Mouse (Mus musculus) kidney, postnatal 10 days (tissue): ENCODE measurements around the gene Bpifb3.
A peak's percentile ranks its signal among the peaks of the same experiment; 100 is the strongest.

Experiments used
- DNase-seq: peaks from one replicate; pipeline ENCODE4 v3.0.0; 2021; ENCODE audit warnings: mixed read lengths

Gene Bpifb3

GRCm38 (mm10) chr2:153917930-153918329 is at the start of gene Bpifb3:
TSS of gene Bpifb3 (plus strand) at chr2:153918230.
- DNase-seq: no peak

DNA sequence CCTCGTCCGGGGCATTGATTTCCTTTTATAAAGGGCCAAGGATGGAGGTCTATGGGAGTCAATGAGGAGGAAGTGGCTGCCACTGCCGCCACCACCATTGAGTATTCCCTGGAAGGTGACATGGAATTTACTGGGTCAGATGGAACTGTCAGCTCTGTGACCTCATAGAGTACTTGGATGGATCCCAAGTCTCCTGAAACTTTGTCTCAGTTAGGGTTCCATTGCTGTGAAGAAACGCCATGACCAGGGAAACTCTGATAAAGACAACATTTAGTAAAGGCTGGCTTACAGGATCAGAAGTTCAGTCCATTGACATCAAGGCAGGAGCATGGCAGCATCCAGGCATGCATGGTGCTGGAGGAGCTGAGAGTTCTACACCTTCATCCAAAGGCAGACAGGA is 47.0 kb upstream of the Bpifb3 start, which contains the start of gene Sun5:
Gene Sun5 (minus strand): TSS at position 101 of the 400 bp plus-strand sequence.
- no peak for DNase-seq

DNA sequence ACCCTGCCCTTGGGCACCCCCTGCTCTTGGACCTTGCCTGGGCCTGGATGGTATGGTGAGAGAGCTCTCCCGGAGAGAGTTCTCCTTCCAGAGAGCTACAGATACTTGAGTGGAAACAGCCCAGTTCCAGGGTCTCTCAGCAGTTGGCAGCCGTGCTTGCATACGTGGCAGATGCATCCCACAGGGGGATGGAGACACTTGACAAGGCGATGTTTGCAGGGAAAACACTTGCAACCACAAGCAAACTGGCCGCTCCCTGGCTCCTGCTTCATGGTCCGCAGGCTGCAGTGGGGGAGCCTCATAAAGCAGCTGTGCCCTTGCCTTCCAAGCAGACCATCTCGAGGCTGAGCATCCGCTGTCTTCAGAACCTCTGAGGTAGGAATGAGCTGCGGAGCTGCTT is 43.3 kb upstream of the Bpifb3 start, which contains the start of gene Bpifb2:
Gene Bpifb2 (plus strand): TSS at position 301 of the 400 bp plus-strand sequence.
- no peak for DNase-seq

GRCm38 (mm10) chr2:153899111-153899510 is 18.9 kb upstream of the Bpifb3 start:
- no peak for DNase-seq

DNA sequence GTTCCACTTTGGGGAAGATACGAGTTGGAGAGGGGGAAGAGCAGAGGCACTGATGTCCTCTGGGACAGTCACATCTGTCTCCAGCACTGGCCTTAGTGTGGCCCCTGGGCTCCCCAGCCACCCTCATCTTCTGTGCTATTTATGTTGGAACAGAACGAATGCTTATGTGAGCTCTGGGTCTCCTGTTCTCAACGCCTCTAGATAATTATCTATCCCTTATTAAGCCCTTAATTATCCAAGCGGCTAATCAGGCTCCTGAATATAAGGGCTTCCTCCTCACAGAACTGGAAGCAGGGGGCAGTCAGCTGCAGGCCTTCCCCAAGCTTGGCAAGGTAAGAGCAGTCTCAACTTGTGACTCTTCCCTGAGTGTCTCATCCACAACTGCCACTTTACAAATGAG is 17.9 kb upstream of the Bpifb3 start, which contains the start of gene Bpifb6:
Gene Bpifb6 (plus strand): TSS at position 301 of the 400 bp plus-strand sequence.
- no peak for DNase-seq

- DNase-seq: no peak
Observed at GRCm38 (mm10) chr2:153902726-153903125, 15.3 kb upstream of the Bpifb3 start.

GRCm38 (mm10) chr2:153906626-153907025 is 11.4 kb upstream of the Bpifb3 start:
- DNase-seq: no peak

- DNase-seq: no peak
Observed at GRCm38 (mm10) chr2:153914151-153914550, 3.9 kb upstream of the Bpifb3 start.

GRCm38 (mm10) chr2:153921246-153921645 is 3.2 kb downstream of the Bpifb3 start:
- DNase-seq: no peak

DNA sequence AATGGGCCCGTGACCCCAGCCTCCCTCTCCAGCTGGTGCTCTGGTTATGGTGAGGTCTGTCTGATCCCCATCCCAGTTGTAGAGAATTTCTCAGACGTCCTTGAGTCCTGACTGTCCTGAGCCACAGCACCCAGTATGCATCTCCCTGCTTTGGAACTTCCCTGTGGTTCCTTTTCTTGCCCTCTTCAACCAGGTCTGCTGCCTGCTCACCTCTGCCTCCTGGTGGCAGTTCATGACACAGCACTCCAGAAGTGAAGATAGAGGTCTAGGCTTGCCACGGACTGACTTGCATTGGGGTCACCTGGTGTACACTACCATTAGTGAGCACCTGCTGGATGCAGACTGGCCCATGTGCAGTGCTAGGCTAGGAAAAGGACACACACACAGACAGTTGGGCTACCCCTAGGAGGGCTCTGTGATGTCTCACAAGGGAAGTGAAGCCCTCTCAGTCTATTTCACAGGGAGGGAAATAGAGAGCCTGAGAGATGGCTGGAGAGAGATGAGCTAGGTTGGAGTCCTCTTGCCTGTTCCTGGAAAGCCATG is 11.9 kb downstream of the Bpifb3 start:
- DNase-seq: peak; percentile 71

GRCm38 (mm10) chr2:153931125-153931524 is 13.1 kb downstream of the Bpifb3 start:
- DNase-seq: no peak

DNA sequence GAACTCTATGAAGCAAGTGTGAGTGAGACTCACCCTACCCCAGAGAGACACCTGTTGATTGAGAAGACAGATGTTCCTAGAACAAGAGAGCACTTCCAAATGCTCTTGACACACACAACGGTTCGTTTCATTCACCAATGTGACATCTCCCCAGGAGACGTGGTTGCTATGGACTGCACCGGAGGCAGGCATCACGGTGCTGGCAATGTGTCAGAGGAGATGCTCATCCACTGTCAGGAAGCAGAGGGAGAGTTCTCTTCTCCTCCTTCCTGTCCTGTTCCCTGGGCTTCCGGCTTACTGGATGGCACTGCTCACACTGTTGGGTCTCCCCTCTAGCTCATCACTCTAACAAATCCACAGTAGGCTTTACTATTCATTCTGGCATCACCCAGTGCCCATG is 15.3 kb downstream of the Bpifb3 start:
- DNase-seq: no peak

- no peak for DNase-seq
Observed at GRCm38 (mm10) chr2:153935348-153935747, 17.3 kb downstream of the Bpifb3 start.

GRCm38 (mm10) chr2:153937843-153938242 is 19.8 kb downstream of the Bpifb3 start, which contains the start of gene Bpifb4:
TSS of gene Bpifb4 (plus strand) at chr2:153938212.
- DNase-seq: no peak

DNA sequence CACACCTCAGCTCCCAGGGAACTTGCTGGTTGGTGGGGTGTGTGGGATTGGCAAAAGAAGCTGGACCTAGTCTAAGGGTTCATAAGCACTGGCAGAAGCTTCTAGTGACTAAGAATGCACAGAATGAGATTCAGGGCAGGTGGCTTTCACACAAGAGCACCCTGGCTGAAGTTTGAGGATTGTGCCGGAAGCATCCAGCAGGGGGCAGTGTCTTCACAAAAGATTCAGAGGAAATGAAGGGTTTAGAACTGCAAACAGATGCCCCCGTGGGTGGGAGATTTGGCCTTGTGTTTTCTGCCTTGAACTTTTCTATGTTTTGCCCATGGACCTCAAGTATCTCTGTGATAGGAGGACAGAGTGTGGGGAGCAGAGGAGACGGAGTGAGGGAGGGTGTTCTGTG is 25.5 kb downstream of the Bpifb3 start:
- DNase-seq: peak; percentile 48

- DNase-seq: no peak
Observed at GRCm38 (mm10) chr2:153944567-153944966, 26.5 kb downstream of the Bpifb3 start.

DNA sequence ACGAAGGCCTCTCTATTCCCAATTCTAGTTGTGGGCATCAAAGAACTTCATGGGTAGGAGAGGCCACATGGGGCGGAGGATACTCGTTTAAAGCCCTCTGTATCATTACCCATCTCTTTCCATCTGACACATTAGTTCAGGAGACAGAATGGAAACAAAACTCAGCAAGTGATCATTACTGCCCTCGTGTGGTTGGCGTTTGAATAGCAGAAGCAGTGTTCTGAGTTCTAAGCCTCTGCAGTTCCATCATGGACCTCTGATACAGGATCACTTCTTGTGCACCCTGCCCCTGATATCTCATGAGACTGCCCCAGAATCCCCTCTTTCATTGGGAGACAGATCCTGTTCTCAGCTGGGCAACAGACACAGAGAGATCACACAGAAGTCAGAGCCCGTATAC is 34.9 kb downstream of the Bpifb3 start:
- peak; percentile 67 for DNase-seq

GRCm38 (mm10) chr2:153953836-153954235 is 35.8 kb downstream of the Bpifb3 start:
- DNase-seq: peak; percentile 55

GRCm38 (mm10) chr2:153962821-153963331 is 44.8 kb downstream of the Bpifb3 start:
- DNase-seq: no peak

- no peak for DNase-seq
Observed at GRCm38 (mm10) chr2:153963334-153963733, 45.3 kb downstream of the Bpifb3 start.

DNA sequence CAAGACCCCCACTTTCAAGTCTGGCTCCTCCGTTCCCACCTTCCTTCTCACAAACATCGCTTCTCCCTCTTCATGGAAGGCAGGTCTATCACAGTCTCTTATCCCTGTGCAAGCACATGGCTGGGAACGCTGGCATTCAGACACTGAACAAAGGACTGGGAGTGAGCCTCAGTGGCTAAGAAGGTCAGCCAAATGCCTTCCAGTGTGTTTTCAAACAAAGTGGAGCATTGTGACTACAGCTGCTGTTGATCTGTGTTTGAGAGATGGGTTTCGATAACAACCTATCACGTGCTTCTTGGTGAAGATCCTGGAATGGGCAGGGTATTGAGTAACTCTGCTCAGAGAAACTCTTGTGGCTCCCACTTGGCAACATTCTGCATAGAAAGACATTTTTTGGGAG is 52.2 kb downstream of the Bpifb3 start:
- no peak for DNase-seq

DNA sequence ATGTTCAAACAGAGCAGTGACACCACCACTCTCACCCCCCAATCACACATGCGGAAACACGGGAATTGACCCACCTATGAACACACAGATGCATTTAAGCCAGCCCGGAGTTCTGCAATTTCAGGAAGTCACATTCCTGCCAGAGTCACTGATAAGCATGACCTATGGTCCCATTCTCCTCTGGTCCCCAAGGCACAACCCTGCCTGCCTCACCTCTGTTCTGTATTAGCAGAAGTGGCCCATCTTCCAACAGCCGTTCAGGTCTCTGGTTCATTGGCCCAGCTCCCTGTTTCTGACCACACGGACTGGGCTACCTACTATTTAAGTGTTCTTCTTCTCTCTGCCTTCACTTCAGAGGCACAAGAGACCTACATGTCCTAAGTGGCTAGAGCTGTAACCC is 56.6 kb downstream of the Bpifb3 start, which contains the start of gene Bpifa6:
Gene Bpifa6 (plus strand): TSS at position 364 of the 400 bp plus-strand sequence.
- no peak for DNase-seq
